Mouse (Mus musculus) liver, embryonic 16.5 days (tissue): ENCODE data around the gene Pparg. TPM values are rescaled to one million over a fixed set of nuclear protein-coding genes. Genes with fewer than 3 reads are reported as not detected.

Experiments
- ATAC-seq: fragments of 200-750 bp; cut with Nextera tagmentation; 2 replicates; pipeline ENCODE4 v1.8.0; 2017; ENCODE audit warnings: low read depth, mild to moderate bottlenecking, moderate number of reproducible peaks, moderate library complexity
- H3K27ac ChIP-seq: fragments of 300-500 bp; sonication (generic); 2 replicates; pipeline ENCODE4 v1.5.1; 2014; ENCODE audit warnings: mild to moderate bottlenecking, low read length
- H3K27me3 ChIP-seq: fragments of 300-500 bp; sonication (generic); 2 replicates; pipeline ENCODE4 v1.6.1; 2014; ENCODE audit warnings: low read depth, low read length, mixed read lengths; ENCODE audit not compliant: control insufficient read depth, insufficient read depth
- H3K36me3 ChIP-seq: fragments of 300-500 bp; sonication (generic); 2 replicates; pipeline ENCODE4 v1.6.1; 2014; ENCODE audit warnings: mild to moderate bottlenecking; ENCODE audit not compliant: control insufficient read depth, insufficient read depth
- H3K4me1 ChIP-seq: fragments of 300-500 bp; sonication (generic); 2 replicates; pipeline ENCODE4 v1.6.1; 2014; ENCODE audit warnings: low read depth, low read length, mixed read lengths; ENCODE audit not compliant: control insufficient read depth
- H3K4me2 ChIP-seq: fragments of 300-500 bp; sonication (generic); 2 replicates; pipeline ENCODE4 v1.6.1; 2014; ENCODE audit warnings: low read depth, low read length, mixed read lengths
- H3K4me3 ChIP-seq: fragments of 300-500 bp; sonication (generic); 2 replicates; pipeline ENCODE4 v1.5.1; 2014; ENCODE audit warnings: low read depth, mild to moderate bottlenecking, low read length
- H3K9ac ChIP-seq: fragments of 300-500 bp; sonication (generic); 2 replicates; pipeline ENCODE4 v1.6.1; 2014; ENCODE audit warnings: low read depth, low read length
- H3K9me3 ChIP-seq: fragments of 300-500 bp; sonication (generic); replicated peaks from 2 replicates; pipeline ENCODE4 v1.6.1; 2016; ENCODE audit warnings: low read length; ENCODE audit not compliant: control insufficient read depth
- WGBS: fragments of 180-500 bp; shearing (Covaris S2); extraction: QIAGEN DNeasy Blood & Tissue Kit; methylation state at CpG from one replicate; pipeline ENCODE4 v1.1.7; 2014; ENCODE audit not compliant: insufficient replicate concordance; 5-methylcytosine and 5-hydroxymethylcytosine counted together
- polyA plus RNA-seq: library from polyadenylated mRNA; unstranded; fragments of >200 nt; fragmentation: Nextera tagmentation; extraction: Ambion mirVana; gene quantifications from 2 replicates; pipeline ENCODE4 v1.2.1, GENCODE M21; 2015

Gene Pparg
- polyA plus RNA-seq, 1 experiment from 2014 or later: 1.7 TPM

DNA sequence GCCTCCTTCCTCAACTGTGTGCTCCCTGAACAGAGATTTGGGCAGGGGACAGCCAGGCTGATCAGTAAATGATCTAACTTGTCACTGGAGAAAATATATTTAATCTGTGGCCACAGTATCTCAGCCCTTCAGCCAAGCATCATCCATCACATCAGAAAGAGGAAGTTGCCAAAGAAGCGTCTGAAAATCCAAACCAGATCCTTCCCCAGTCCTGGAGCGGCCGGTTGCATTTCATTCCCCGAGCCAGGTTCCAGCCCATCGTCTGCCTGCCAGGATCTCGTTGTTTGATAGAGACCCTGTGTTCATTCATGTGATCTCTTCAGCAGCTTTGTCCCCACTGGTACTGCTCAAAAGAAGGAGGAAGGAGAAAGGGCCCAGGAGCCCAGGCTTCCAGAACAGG is 124.9 kb downstream of the Pparg start:
- H3K36me3 ChIP-seq: no peaks in the 10 kb centered on the region
- H3K4me3 ChIP-seq: no peak overlapping the region
- 22% methylated on average over 6 of the region's 6 CpGs for WGBS
- no peak for ATAC-seq
- no peaks in the 10 kb centered on the region for H3K27me3 ChIP-seq
- no peak overlapping the region for H3K27ac ChIP-seq
- H3K9ac ChIP-seq: no peak overlapping the region
- H3K9me3 ChIP-seq: no peaks in the 10 kb centered on the region
- H3K4me2 ChIP-seq: no peak overlapping the region
- H3K4me1 ChIP-seq: peaks cover 4% of the 10 kb centered on the region

GRCm38 (mm10) chr6:115489831-115490230 is 129.1 kb downstream of the Pparg start:
- Histone ChIP-seq H3K27me3 (no peaks in the 10 kb centered on the region), H3K27ac (no peak overlapping the region), H3K36me3 (no peaks in the 10 kb centered on the region), H3K4me2 (no peak overlapping the region), H3K9ac (no peak overlapping the region), H3K4me1 (no peaks in the 10 kb centered on the region), H3K9me3 (no peaks in the 10 kb centered on the region), H3K4me3 (no peak overlapping the region)
- 61% methylated on average over 9 of the region's 9 CpGs for WGBS
- no peak for ATAC-seq

DNA sequence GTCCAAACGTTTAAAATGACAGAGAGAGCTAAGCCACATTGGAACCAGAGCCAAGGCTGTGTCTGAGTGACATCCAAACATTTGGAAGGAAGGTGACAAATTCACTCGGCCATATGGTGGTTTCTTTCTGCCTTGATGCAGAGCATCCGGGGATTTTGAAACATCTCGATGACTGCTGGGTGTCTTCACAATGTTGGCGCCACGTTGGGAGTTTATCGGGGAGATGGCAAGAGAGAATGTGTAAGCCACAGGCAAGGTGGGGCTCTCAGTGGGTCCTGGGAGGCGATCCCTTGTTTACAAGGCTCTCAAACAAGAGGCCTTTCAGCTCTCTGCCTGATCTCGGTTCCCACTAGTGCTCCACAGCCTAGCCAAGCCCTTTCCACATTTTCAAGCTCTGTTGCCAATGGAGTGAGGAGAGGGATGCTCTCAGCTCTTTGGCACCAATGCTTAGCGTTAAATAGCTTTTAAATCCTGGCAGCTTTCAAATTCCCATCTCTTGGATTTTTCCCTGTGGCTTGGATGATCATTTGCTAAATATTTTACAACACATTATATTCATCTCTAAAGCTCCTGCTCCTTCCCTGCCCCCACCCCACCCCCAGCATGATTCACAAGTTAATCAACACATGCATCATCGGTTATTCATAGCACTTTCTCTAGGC is 132.3 kb downstream of the Pparg start:
- Histone ChIP-seq H3K27me3 (no peaks in the 10 kb centered on the region), H3K9ac (no peak overlapping the region), H3K4me3 (no peak overlapping the region), H3K27ac (no peak overlapping the region), H3K36me3 (no peaks in the 10 kb centered on the region), H3K4me2 (no peak overlapping the region), H3K4me1 (no peaks in the 10 kb centered on the region), H3K9me3 (no peaks in the 10 kb centered on the region)
- 45% methylated on average over 11 of the region's 11 CpGs for whole genome bisulfite sequencing
- ATAC-seq: no peak

DNA sequence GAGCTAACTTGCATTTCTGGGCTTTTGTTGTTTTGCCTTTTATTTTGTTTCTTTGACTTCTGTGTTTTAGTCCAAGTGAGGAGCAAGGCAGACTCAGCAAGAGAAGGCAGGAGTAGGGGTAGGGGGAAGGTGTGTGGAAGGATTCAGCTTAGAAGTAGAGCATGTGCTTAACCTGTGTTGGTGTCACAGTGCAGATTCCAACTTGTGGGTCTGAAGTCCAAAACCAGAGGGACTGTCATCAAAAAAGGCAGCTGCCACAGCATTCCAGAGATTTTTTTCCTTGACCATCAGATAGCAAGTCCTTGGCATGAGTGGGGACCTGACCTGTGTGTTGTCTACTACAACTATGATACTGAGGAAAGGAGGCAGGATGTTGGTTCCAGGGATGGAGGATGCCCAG is 133.1 kb downstream of the Pparg start:
- H3K27ac ChIP-seq: no peak overlapping the region

GRCm38 (mm10) chr6:115499540-115499939 is 138.8 kb downstream of the Pparg start:
- H3K9ac ChIP-seq: no peak overlapping the region
- no peaks in the 10 kb centered on the region for H3K27me3 ChIP-seq
- H3K9me3 ChIP-seq: no peaks in the 10 kb centered on the region
- WGBS: 74% methylated on average over 14 of the region's 14 CpGs
- H3K4me1 ChIP-seq: no peaks in the 10 kb centered on the region
- no peak overlapping the region for H3K4me3 ChIP-seq
- no peak overlapping the region for H3K4me2 ChIP-seq
- H3K27ac ChIP-seq: no peak overlapping the region
- no peaks in the 10 kb centered on the region for H3K36me3 ChIP-seq
- ATAC-seq: no peak

More for the DNA sequence above, 133.1 kb downstream of the Pparg start:
- H3K27me3 ChIP-seq: no peaks in the 10 kb centered on the region
- H3K9ac ChIP-seq: no peak overlapping the region
- H3K4me2 ChIP-seq: no peak overlapping the region
- no peaks in the 10 kb centered on the region for H3K4me1 ChIP-seq
- no peaks in the 10 kb centered on the region for H3K9me3 ChIP-seq
- H3K4me3 ChIP-seq: no peak overlapping the region
- no peak for ATAC-seq
- no peaks in the 10 kb centered on the region for H3K36me3 ChIP-seq

- Histone ChIP-seq H3K4me2 (no peak overlapping the region), H3K27ac (no peak overlapping the region), H3K9ac (no peak overlapping the region), H3K36me3 (no peaks in the 10 kb centered on the region), H3K4me3 (no peak overlapping the region), H3K9me3 (no peaks in the 10 kb centered on the region), H3K27me3 (no peaks in the 10 kb centered on the region), H3K4me1 (no peaks in the 10 kb centered on the region)
- 76% methylated on average over 10 of the region's 10 CpGs for WGBS
- no peak for ATAC-seq
Observed at GRCm38 (mm10) chr6:115500234-115500633, 139.5 kb downstream of the Pparg start.

DNA sequence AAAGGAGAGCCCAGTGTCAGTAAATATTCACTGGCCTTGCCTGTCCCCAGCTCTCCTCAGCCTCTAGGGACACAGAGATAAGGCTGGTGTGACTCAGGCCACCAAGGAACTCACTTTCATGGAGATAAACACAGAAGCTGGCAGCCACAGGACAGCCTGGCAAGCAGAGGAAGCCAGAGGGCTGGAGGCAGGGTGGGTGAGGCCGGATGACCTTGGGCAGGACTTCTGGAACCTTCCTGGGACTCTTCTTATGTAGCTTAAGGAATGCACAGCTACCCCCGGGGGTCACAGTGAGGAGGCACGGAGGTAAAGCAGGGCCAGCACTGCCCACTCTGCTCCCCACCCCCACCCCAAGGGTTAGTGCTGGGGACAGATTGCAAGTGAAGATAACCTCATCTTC is 140.4 kb downstream of the Pparg start:
- WGBS: 22% methylated on average over 3 of the region's 3 CpGs

DNA sequence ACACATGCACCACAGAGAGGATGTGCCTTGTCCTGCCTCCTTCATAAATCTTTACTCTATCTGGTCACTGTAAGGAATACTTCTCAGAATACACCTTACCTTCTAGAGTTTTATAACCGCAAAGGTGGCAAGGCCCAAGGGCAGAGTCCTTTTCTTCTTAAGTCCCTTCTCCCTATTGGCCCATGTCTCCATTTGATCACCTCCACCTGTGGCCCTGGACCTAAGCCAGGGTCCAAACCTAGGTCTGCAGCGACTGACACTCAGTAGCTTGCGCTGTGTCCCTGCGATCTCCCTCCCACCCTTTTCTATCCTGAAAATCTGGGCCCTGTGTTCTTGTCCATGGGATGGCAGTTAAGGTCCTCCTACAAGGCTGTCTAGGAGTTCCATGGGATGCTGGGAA is 142.3 kb downstream of the Pparg start:
- no peak overlapping the region for H3K4me2 ChIP-seq
- H3K4me1 ChIP-seq: no peaks in the 10 kb centered on the region
- no peak for ATAC-seq
- 81% methylated on average over 4 of the region's 4 CpGs for WGBS
- H3K36me3 ChIP-seq: no peaks in the 10 kb centered on the region
- no peak overlapping the region for H3K9ac ChIP-seq
- H3K27ac ChIP-seq: no peak overlapping the region
- H3K4me3 ChIP-seq: no peak overlapping the region
- no peaks in the 10 kb centered on the region for H3K27me3 ChIP-seq
- no peaks in the 10 kb centered on the region for H3K9me3 ChIP-seq

More for the DNA sequence above, 140.4 kb downstream of the Pparg start:
- no peak overlapping the region for H3K4me2 ChIP-seq
- no peak overlapping the region for H3K27ac ChIP-seq
- no peak overlapping the region for H3K9ac ChIP-seq
- no peaks in the 10 kb centered on the region for H3K27me3 ChIP-seq
- no peak overlapping the region for H3K4me3 ChIP-seq
- no peaks in the 10 kb centered on the region for H3K36me3 ChIP-seq
- no peaks in the 10 kb centered on the region for H3K4me1 ChIP-seq
- no peak for ATAC-seq
- no peaks in the 10 kb centered on the region for H3K9me3 ChIP-seq

DNA sequence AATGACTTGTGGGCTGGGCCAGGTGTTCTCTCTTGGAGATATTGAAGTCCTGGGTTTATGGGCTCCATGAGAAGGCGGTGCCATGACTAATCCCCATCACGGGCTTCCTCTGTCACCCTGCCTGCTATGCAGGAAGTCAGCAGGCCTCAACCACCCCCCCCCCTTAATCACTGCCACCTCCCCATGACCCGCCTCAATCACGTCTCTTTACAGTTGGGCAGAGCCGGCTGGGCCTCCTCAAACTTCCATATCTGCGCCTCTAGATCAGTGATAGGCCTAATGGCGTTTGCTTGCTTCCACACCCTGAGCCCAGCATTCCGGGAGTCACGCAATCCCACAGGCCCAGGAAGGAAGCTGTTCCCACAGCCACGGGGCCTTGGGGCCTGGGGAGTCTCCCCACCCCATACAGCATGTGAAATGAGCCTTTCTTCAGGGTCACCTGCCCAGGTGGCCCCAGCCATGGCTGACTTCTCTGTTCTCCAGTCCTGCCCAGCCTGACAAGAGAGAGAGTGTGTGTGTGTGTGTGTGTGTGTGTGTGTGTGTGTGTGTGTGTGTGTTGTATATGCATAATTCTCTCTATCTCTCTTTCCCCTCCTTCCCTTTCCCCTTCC is 142.9 kb downstream of the Pparg start:
- WGBS: 46% methylated on average over 10 of the region's 10 CpGs
- H3K27ac ChIP-seq: no peak overlapping the region
- H3K4me1 ChIP-seq: no peaks in the 10 kb centered on the region
- no peaks in the 10 kb centered on the region for H3K27me3 ChIP-seq
- no peaks in the 10 kb centered on the region for H3K9me3 ChIP-seq
- H3K4me2 ChIP-seq: no peak overlapping the region
- no peak overlapping the region for H3K4me3 ChIP-seq
- no peak overlapping the region for H3K9ac ChIP-seq
- H3K36me3 ChIP-seq: no peaks in the 10 kb centered on the region
- no peak for ATAC-seq
